In the genomic region with DNA sequence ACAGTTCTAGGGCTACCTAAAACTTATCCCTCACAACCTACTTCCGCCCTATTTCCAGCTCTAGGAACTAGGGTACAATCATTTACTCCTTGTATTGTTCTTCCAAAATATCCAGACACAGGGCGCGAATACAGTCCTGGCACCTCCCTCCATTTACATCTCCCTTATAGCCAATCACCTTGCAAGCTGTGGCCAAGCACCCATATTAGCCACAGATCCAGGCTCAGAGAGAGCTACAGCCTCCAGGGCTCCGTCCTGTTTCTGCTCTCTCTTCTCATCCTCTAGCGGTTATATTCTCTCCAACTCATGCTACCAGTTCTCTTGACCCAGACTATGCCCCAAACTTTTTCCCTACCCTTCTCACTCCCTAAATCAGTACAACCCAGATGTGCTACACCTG, we compare ENCODE assay signal across 9 mouse cellular contexts.
DNase-seq lines count a peak whose midpoint lies in the region; ATAC-seq and TF ChIP-seq lines count a peak whose summit lies in the region.
"Had no signal": no experiment of that assay in that cellular context is flagged by ENCODE, and none has a peak within 500 bp of the region (broad histone marks: within the 10 kb centered on the region; RNA-seq: fewer than 3 reads in every experiment).

No protein-coding gene starts in this region.

- 42% methylated on average over 5 of the region's 5 CpGs for WGBS in liver, embryonic 11.5 days
- 40% methylated on average over 5 of the region's 5 CpGs for WGBS in forebrain, embryonic 11.5 days
- WGBS in limb, embryonic 14.5 days: 39% methylated on average over 5 of the region's 5 CpGs
- 31% methylated on average over 5 of the region's 5 CpGs for WGBS in neural tube, embryonic 15.5 days

- H3K9me3 ChIP-seq in liver, embryonic 11.5 days (ENCODE audit: control insufficient read depth, low read length): no peaks in the 10 kb centered on the region
- H3K9me3 ChIP-seq in forebrain, embryonic 11.5 days (ENCODE audit: control insufficient read depth, low read length): no peaks in the 10 kb centered on the region
- H3K9me3 ChIP-seq in limb, embryonic 14.5 days (ENCODE audit: control insufficient read depth, low read length): no peaks in the 10 kb centered on the region
- H3K9me3 ChIP-seq in neural tube, embryonic 15.5 days (replicated peaks): no peaks in the 10 kb centered on the region

- no peak overlapping the region for H3K27ac ChIP-seq in liver, embryonic 11.5 days (ENCODE audit: low read depth, low read length)
- H3K27ac ChIP-seq in forebrain, embryonic 11.5 days (ENCODE audit: low read depth, low read length): no peak overlapping the region
- no peak overlapping the region for H3K27ac ChIP-seq in limb, embryonic 14.5 days (replicated peaks; ENCODE audit: low read depth, low read length)
- peak overlapping the region; percentile 58; the same call in 1 of the 2 replicates for H3K27ac ChIP-seq in neural tube, embryonic 15.5 days (replicated peaks)

- no peaks in the 10 kb centered on the region for H3K36me3 ChIP-seq in liver, embryonic 11.5 days (ENCODE audit: control insufficient read depth, insufficient read depth, low read length)
- no peaks in the 10 kb centered on the region for H3K36me3 ChIP-seq in forebrain, embryonic 11.5 days (ENCODE audit: control insufficient read depth, insufficient read depth, low read length)
- no peaks in the 10 kb centered on the region for H3K36me3 ChIP-seq in limb, embryonic 14.5 days (ENCODE audit: control insufficient read depth, insufficient read depth, low read length)
- H3K36me3 ChIP-seq in neural tube, embryonic 15.5 days: no peaks in the 10 kb centered on the region

- peak overlapping the region; percentile 73 for H3K4me2 ChIP-seq in liver, embryonic 11.5 days
- H3K4me2 ChIP-seq in forebrain, embryonic 11.5 days (ENCODE audit: low read depth, low read length, severe bottlenecking): peak overlapping the region; percentile 90
- peak overlapping the region; percentile 88 for H3K4me2 ChIP-seq in limb, embryonic 14.5 days (replicated peaks; ENCODE audit: low read depth, low read length, severe bottlenecking)
- peak overlapping the region; percentile 95 for H3K4me2 ChIP-seq in neural tube, embryonic 15.5 days

- no peak for TF ChIP-seq POLR2A in limb, embryonic 14.5 days (IDR thresholded peaks at IDR 0.05; ENCODE audit: borderline replicate concordance, extremely low read depth, insufficient read depth, insufficient read length)

- ATAC-seq in liver, embryonic 11.5 days (replicated peaks; ENCODE audit: low FRiP score): no peak
- ATAC-seq in forebrain, embryonic 11.5 days (replicated peaks; ENCODE audit: low FRiP score): no peak
- ATAC-seq in limb, embryonic 14.5 days (ENCODE audit: low FRiP score, low read depth): no peak
- peak; percentile 67 for ATAC-seq in neural tube, embryonic 15.5 days (ENCODE audit: low FRiP score)
- ATAC-seq: Patski had no signal

- no peak for DNase-seq in liver, embryonic 11.5 days (ENCODE audit: low spot score)
- no peak for DNase-seq in liver
- no peak for DNase-seq in forebrain, embryonic 11.5 days (ENCODE audit: low spot score)
- no peak for DNase-seq in limb, embryonic 14.5 days (ENCODE audit: low spot score)
- DNase-seq in layer of hippocampus, adult 11-12 months (ENCODE audit: low spot score): no peak
- no peak for DNase-seq in embryo, embryonic 10 days (ENCODE audit: low spot score)
- no peak for DNase-seq in cerebellum, adult 11-12 months

- peak overlapping the region; percentile 44; the same call in 1 of the 2 replicates for H3K4me3 ChIP-seq in liver, embryonic 11.5 days (ENCODE audit: low read depth, low read length)
- H3K4me3 ChIP-seq in forebrain, embryonic 11.5 days (ENCODE audit: low read depth, low read length): peak overlapping the region; percentile 47; the same call in 1 of the 2 replicates
- peak overlapping the region; percentile 44 for H3K4me3 ChIP-seq in limb, embryonic 14.5 days (replicated peaks; ENCODE audit: low read length)
- H3K4me3 ChIP-seq in neural tube, embryonic 15.5 days (replicated peaks): peak overlapping the region; percentile 63

- H3K9ac ChIP-seq in liver, embryonic 11.5 days (ENCODE audit: low read depth, low read length): no peak overlapping the region
- no peak overlapping the region for H3K9ac ChIP-seq in forebrain, embryonic 11.5 days (ENCODE audit: low read length)
- H3K9ac ChIP-seq in limb, embryonic 14.5 days (ENCODE audit: low read depth, low read length, severe bottlenecking): no peak overlapping the region
- H3K9ac ChIP-seq in neural tube, embryonic 15.5 days (replicated peaks): peak overlapping the region; percentile 64

- H3K27me3 ChIP-seq in liver, embryonic 11.5 days (replicated peaks; ENCODE audit: control insufficient read depth, insufficient read depth, low read length): 0 out of 2 replicates have a peak, but pooled peaks cover 5% of the 10 kb centered on the region
- H3K27me3 ChIP-seq in forebrain, embryonic 11.5 days (ENCODE audit: control insufficient read depth, insufficient read depth, low read length): peaks cover 7% of the 10 kb centered on the region
- H3K27me3 ChIP-seq in limb, embryonic 14.5 days (ENCODE audit: control insufficient read depth, insufficient read depth, low read length): 0 out of 2 replicates have a peak, but pooled peaks cover 16% of the 10 kb centered on the region
- H3K27me3 ChIP-seq in neural tube, embryonic 15.5 days (replicated peaks): 0 out of 2 replicates have a peak, but pooled peaks cover 5% of the 10 kb centered on the region

- no peaks in the 10 kb centered on the region; the same call in 1 of the 2 replicates for H3K4me1 ChIP-seq in liver, embryonic 11.5 days (replicated peaks; ENCODE audit: control insufficient read depth, insufficient read depth, low read length)
- 0 out of 2 replicates have a peak, but pooled peaks cover 2% of the 10 kb centered on the region for H3K4me1 ChIP-seq in forebrain, embryonic 11.5 days (replicated peaks; ENCODE audit: control insufficient read depth, insufficient read depth, low read length)
- peaks cover 2% of the 10 kb centered on the region for H3K4me1 ChIP-seq in limb, embryonic 14.5 days (ENCODE audit: control insufficient read depth, insufficient read depth, low read length)
- H3K4me1 ChIP-seq in neural tube, embryonic 15.5 days: peaks cover 26% of the 10 kb centered on the region
